15 mouse cellular contexts compared by ENCODE assay signal in genomic region chr10:44995756-44996155, GRCm38 (mm10).
"Had no signal": no experiment of that assay in that cellular context is flagged by ENCODE, and none has a peak within 500 bp of the region (broad histone marks: within the 10 kb centered on the region; RNA-seq: fewer than 3 reads in every experiment).

No protein-coding gene starts in this region.

- ATAC-seq: liver, postnatal 0 days; lung, postnatal 0 days; midbrain, embryonic 13.5 days had no signal

- DNase-seq: kidney, adult 18-20 months; kidney, adult 9 months; kidney, postnatal 14 days; kidney, postnatal 4 days; left cerebral cortex, postnatal 4 days; liver, postnatal 0 days; thymus, adult 18-20 months; thymus, postnatal 36 days had no signal

- H3K27ac ChIP-seq: limb, embryonic 12.5 days; limb, embryonic 15.5 days; liver, embryonic 14.5 days; macrophage; midbrain, embryonic 13.5 days had no signal

- H3K4me2 ChIP-seq: limb, embryonic 12.5 days; limb, embryonic 15.5 days; liver, embryonic 11.5 days; midbrain, embryonic 13.5 days had no signal

- H3K36me3 ChIP-seq: limb, embryonic 12.5 days; limb, embryonic 15.5 days; midbrain, embryonic 13.5 days had no signal

- H3K9ac ChIP-seq: limb, embryonic 12.5 days; limb, embryonic 15.5 days; liver, embryonic 14.5 days; liver, postnatal 0 days; midbrain, embryonic 13.5 days had no signal

- H3K27me3 ChIP-seq: limb, embryonic 12.5 days; limb, embryonic 15.5 days; midbrain, embryonic 13.5 days had no signal

- H3K4me3 ChIP-seq: limb, embryonic 12.5 days; limb, embryonic 15.5 days; midbrain, embryonic 13.5 days had no signal

- H3K9me3 ChIP-seq: limb, embryonic 12.5 days; limb, embryonic 15.5 days; midbrain, embryonic 13.5 days had no signal
